Mouse (Mus musculus) lung, adult 2 months (tissue): ENCODE results near the gene Nrxn3.

ENCODE experiments used
- CTCF ChIP-seq: fragments of 200-500 bp; IDR thresholded peaks from 2 replicates; pipeline ENCODE4 v1.5.1; 2011; ENCODE audit warnings: mild to moderate bottlenecking, low read length, control low read depth; ENCODE audit not compliant: insufficient read depth
- POLR2A ChIP-seq: fragments of 200-500 bp; IDR thresholded peaks from 2 replicates; pipeline ENCODE4 v1.6.1; 2011; ENCODE audit warnings: low read depth, mild to moderate bottlenecking, control low read depth, low read length, borderline replicate concordance; ENCODE audit errors: extremely low read depth

GRCm38 (mm10) chr12:88952937-88953600, 230.4 kb downstream of the Nrxn3 start:
- TF ChIP-seq CTCF (no peak), POLR2A (no peak)
